Mouse (Mus musculus) stomach, embryonic 15.5 days (tissue): Measurements from ENCODE around the gene BC005624. TPM values are rescaled to one million over a fixed set of nuclear protein-coding genes. Genes with fewer than 3 reads are reported as not detected.
"Not testable (repeated sequence)": the region's sequence is repeated elsewhere in the genome, so short reads cannot be mapped to it uniquely, and the experiment has no call there.

Experiments used
- ATAC-seq: fragments of 200-750 bp; cut with Nextera tagmentation; 2 replicates; pipeline ENCODE4 v1.8.0; 2017; ENCODE audit warnings: low read depth, moderate number of reproducible peaks, moderate TSS enrichment; ENCODE audit not compliant: insufficient read depth, low FRiP score
- H3K27ac ChIP-seq: fragments of 300-500 bp; sonication (generic); 2 replicates; pipeline ENCODE4 v1.5.1; 2015; ENCODE audit warnings: mild to moderate bottlenecking, inconsistent platforms
- H3K27me3 ChIP-seq: fragments of 300-500 bp; sonication (generic); replicated peaks from 2 replicates; pipeline ENCODE4 v1.6.1; 2015; ENCODE audit warnings: inconsistent platforms
- H3K36me3 ChIP-seq: fragments of 300-500 bp; sonication (generic); 2 replicates; pipeline ENCODE4 v1.6.1; 2015; ENCODE audit warnings: inconsistent platforms
- H3K4me1 ChIP-seq: fragments of 300-500 bp; sonication (generic); 2 replicates; pipeline ENCODE4 v1.6.1; 2015; ENCODE audit warnings: inconsistent platforms
- H3K4me2 ChIP-seq: fragments of 300-500 bp; sonication (generic); 2 replicates; pipeline ENCODE4 v1.6.1; 2015; ENCODE audit warnings: mild to moderate bottlenecking, inconsistent platforms
- H3K4me3 ChIP-seq: fragments of 300-500 bp; sonication (generic); replicated peaks from 2 replicates; pipeline ENCODE4 v1.5.1; 2015; ENCODE audit warnings: inconsistent platforms
- H3K9ac ChIP-seq: fragments of 300-500 bp; sonication (generic); 2 replicates; pipeline ENCODE4 v1.6.1; 2015; ENCODE audit warnings: inconsistent platforms
- H3K9me3 ChIP-seq: fragments of 300-500 bp; sonication (generic); 2 replicates; pipeline ENCODE4 v1.6.1; 2016; ENCODE audit warnings: inconsistent platforms
- WGBS: fragments of 180-500 bp; shearing (Covaris S2); methylation state at CpG from one replicate; pipeline ENCODE4 v1.1.7; 2015; 5-methylcytosine and 5-hydroxymethylcytosine counted together
- polyA plus RNA-seq: library from polyadenylated mRNA; unstranded; fragments of >200 nt; fragmentation: Nextera tagmentation; extraction: Ambion mirVana; gene quantifications from 2 replicates; pipeline ENCODE4 v1.2.1, GENCODE M21; 2015

BC005624 gene
- polyA plus RNA-seq, 1 experiment from 2014 or later = 53.8 TPM

GRCm38 (mm10) chr2:30938574-30938991 is 43.4 kb downstream of the BC005624 start:
- no peaks in the 10 kb centered on the region for H3K36me3 ChIP-seq
- no peaks in the 10 kb centered on the region for H3K9me3 ChIP-seq
- H3K27ac ChIP-seq = peak overlapping the region; percentile 23; the same call in 1 of the 2 replicates
- H3K4me3 ChIP-seq = no peak overlapping the region
- no peak overlapping the region for H3K4me2 ChIP-seq
- H3K4me1 ChIP-seq = no peaks in the 10 kb centered on the region
- ATAC-seq = no peak
- H3K27me3 ChIP-seq = no peaks in the 10 kb centered on the region
- 40% methylated on average over 4 of the region's 4 CpGs for WGBS
- H3K9ac ChIP-seq = no peak overlapping the region

GRCm38 (mm10) chr2:30937731-30938130 is 44.3 kb downstream of the BC005624 start:
- H3K27me3 ChIP-seq = no peaks in the 10 kb centered on the region
- 67% methylated on average over 8 of the region's 8 CpGs for WGBS

GRCm38 (mm10) chr2:30936808-30937207 is 45.2 kb downstream of the BC005624 start:
- 66% methylated on average over 3 of the region's 3 CpGs for WGBS
- Histone ChIP-seq H3K4me2 (no peak overlapping the region), H3K4me3 (no peak overlapping the region), H3K27me3 (no peaks in the 10 kb centered on the region), H3K36me3 (no peaks in the 10 kb centered on the region), H3K4me1 (no peaks in the 10 kb centered on the region), H3K9me3 (no peaks in the 10 kb centered on the region), H3K27ac (no peak overlapping the region), H3K9ac (no peak overlapping the region)
- no peak for ATAC-seq

More at GRCm38 (mm10) chr2:30937731-30938130, 44.3 kb downstream of the BC005624 start:
- Histone ChIP-seq H3K4me1 (no peaks in the 10 kb centered on the region), H3K27ac (no peak overlapping the region), H3K4me3 (no peak overlapping the region), H3K9ac (no peak overlapping the region), H3K4me2 (no peak overlapping the region), H3K9me3 (no peaks in the 10 kb centered on the region), H3K36me3 (no peaks in the 10 kb centered on the region)
- no peak for ATAC-seq

GRCm38 (mm10) chr2:30933917-30934450 is 48.0 kb downstream of the BC005624 start:
- Histone ChIP-seq H3K27ac (no peak overlapping the region), H3K4me2 (no peak overlapping the region), H3K4me1 (peaks cover 8% of the 10 kb centered on the region), H3K36me3 (no peaks in the 10 kb centered on the region), H3K4me3 (no peak overlapping the region), H3K9me3 (no peaks in the 10 kb centered on the region), H3K9ac (no peak overlapping the region), H3K27me3 (no peaks in the 10 kb centered on the region)
- no peak for ATAC-seq
- 20% methylated on average over 7 of the region's 7 CpGs for WGBS

- Histone ChIP-seq H3K27me3 (no peaks in the 10 kb centered on the region), H3K4me2 (no peak overlapping the region), H3K9me3 (no peaks in the 10 kb centered on the region), H3K9ac (no peak overlapping the region), H3K4me1 (peaks cover 8% of the 10 kb centered on the region), H3K36me3 (no peaks in the 10 kb centered on the region), H3K4me3 (no peak overlapping the region), H3K27ac (no peak overlapping the region)
- no peak for ATAC-seq
- 57% methylated on average over 6 of the region's 6 CpGs for WGBS
Observed at GRCm38 (mm10) chr2:30933032-30933431, 49.0 kb downstream of the BC005624 start.

- Histone ChIP-seq H3K36me3 (no peaks in the 10 kb centered on the region), H3K4me2 (no peak overlapping the region), H3K27ac (no peak overlapping the region), H3K27me3 (no peaks in the 10 kb centered on the region), H3K4me1 (peaks cover 19% of the 10 kb centered on the region), H3K4me3 (no peak overlapping the region), H3K9ac (no peak overlapping the region), H3K9me3 (no peaks in the 10 kb centered on the region)
- WGBS = 66% methylated on average over 3 of the region's 3 CpGs
- ATAC-seq = no peak
Observed at GRCm38 (mm10) chr2:30931922-30932321, 50.1 kb downstream of the BC005624 start.

GRCm38 (mm10) chr2:30930846-30931245 is 51.2 kb downstream of the BC005624 start:
- H3K36me3 ChIP-seq, H3K4me3 ChIP-seq, ATAC-seq, H3K9me3 ChIP-seq, H3K27me3 ChIP-seq, H3K4me2 ChIP-seq, H3K9ac ChIP-seq, H3K27ac ChIP-seq: not testable (repeated sequence)
- peaks cover 25% of the 10 kb centered on the region for H3K4me1 ChIP-seq
- 82% methylated on average over 2 of the region's 2 CpGs for WGBS

- Histone ChIP-seq H3K9me3 (no peaks in the 10 kb centered on the region), H3K9ac (peak within 1 kb of the TSS; percentile 9; the same call in 1 of the 2 replicates), H3K4me2 (peak within 1 kb of the TSS; percentile 68), H3K36me3 (no peaks in the 10 kb centered on the region), H3K4me3 (peak within 1 kb of the TSS; percentile 35), H3K4me1 (peaks cover 25% of the 10 kb centered on the region), H3K27ac (peak within 1 kb of the TSS; percentile 51; the same call in 1 of the 2 replicates), H3K27me3 (no peaks in the 10 kb centered on the region)
- ATAC-seq = peak; percentile 59
- WGBS = 2% methylated on average over 23 of the region's 23 CpGs
Observed at GRCm38 (mm10) chr2:30929483-30930045, 52.4 kb downstream of the BC005624 start, which contains the start of gene Ptges. TSS of gene Ptges (minus strand) at chr2:30929863.

- peak; percentile 81 for ATAC-seq
- peak overlapping the region; percentile 35 for H3K4me3 ChIP-seq
- H3K9ac ChIP-seq = no peak overlapping the region
- no peaks in the 10 kb centered on the region for H3K9me3 ChIP-seq
- peak overlapping the region; percentile 28; the same call in 1 of the 2 replicates for H3K27ac ChIP-seq
- peaks cover 25% of the 10 kb centered on the region for H3K4me1 ChIP-seq
- no peaks in the 10 kb centered on the region for H3K36me3 ChIP-seq
- H3K27me3 ChIP-seq = no peaks in the 10 kb centered on the region
- H3K4me2 ChIP-seq = peak overlapping the region; percentile 68
- WGBS = 26% methylated on average over 12 of the region's 12 CpGs
Observed at GRCm38 (mm10) chr2:30928893-30929482, 53.0 kb downstream of the BC005624 start.

- no peaks in the 10 kb centered on the region for H3K9me3 ChIP-seq
- peak; percentile 38; the same call in 1 of the 2 replicates for ATAC-seq
- peak overlapping the region; percentile 33; the same call in 1 of the 2 replicates for H3K4me2 ChIP-seq
- peak overlapping the region; percentile 31; the same call in 1 of the 2 replicates for H3K27ac ChIP-seq
- no peak overlapping the region for H3K9ac ChIP-seq
- no peaks in the 10 kb centered on the region for H3K36me3 ChIP-seq
- WGBS = 26% methylated on average over 14 of the region's 14 CpGs
- H3K27me3 ChIP-seq = no peaks in the 10 kb centered on the region
- no peak overlapping the region for H3K4me3 ChIP-seq
- peaks cover 25% of the 10 kb centered on the region for H3K4me1 ChIP-seq
Observed at GRCm38 (mm10) chr2:30927844-30928628, 54.0 kb downstream of the BC005624 start.

- ATAC-seq = no peak
- H3K4me2 ChIP-seq = no peak overlapping the region
- WGBS = 59% methylated on average over 9 of the region's 9 CpGs
Observed at GRCm38 (mm10) chr2:30927151-30927781, 54.7 kb downstream of the BC005624 start.

More at GRCm38 (mm10) chr2:30927151-30927781, 54.7 kb downstream of the BC005624 start:
- peak overlapping the region; percentile 62 for H3K27ac ChIP-seq
- H3K27me3 ChIP-seq = no peaks in the 10 kb centered on the region
- H3K9me3 ChIP-seq = no peaks in the 10 kb centered on the region
- H3K4me3 ChIP-seq = no peak overlapping the region
- no peak overlapping the region for H3K9ac ChIP-seq
- peaks cover 25% of the 10 kb centered on the region for H3K4me1 ChIP-seq
- no peaks in the 10 kb centered on the region for H3K36me3 ChIP-seq
